Mouse (Mus musculus) stomach, embryonic 16.5 days (tissue): ENCODE data around the gene Vmn2r115. TPM values are rescaled to one million over a fixed set of nuclear protein-coding genes. Genes with fewer than 3 reads are reported as not detected.
"Not testable (repeated sequence)": the region's sequence is repeated elsewhere in the genome, so short reads cannot be mapped to it uniquely, and the experiment has no call there.

ENCODE experiments used
- ATAC-seq: fragments of 200-750 bp; cut with Nextera tagmentation; 2 replicates; pipeline ENCODE4 v1.8.0; 2017; ENCODE audit warnings: moderate number of reproducible peaks, moderate TSS enrichment; ENCODE audit not compliant: insufficient read depth, low FRiP score
- H3K27ac ChIP-seq: fragments of 300-500 bp; sonication (generic); 2 replicates; pipeline ENCODE4 v1.5.1; 2014; ENCODE audit warnings: low read length
- H3K27me3 ChIP-seq: fragments of 300-500 bp; sonication (generic); 2 replicates; pipeline ENCODE4 v1.6.1; 2014; ENCODE audit warnings: low read length, control low read depth, mixed read lengths; ENCODE audit not compliant: control insufficient read depth, insufficient read depth
- H3K36me3 ChIP-seq: fragments of 300-500 bp; sonication (generic); 2 replicates; pipeline ENCODE4 v1.6.1; 2014; ENCODE audit warnings: low read length; ENCODE audit not compliant: control insufficient read depth, insufficient read depth
- H3K4me1 ChIP-seq: fragments of 300-500 bp; sonication (generic); 2 replicates; pipeline ENCODE4 v1.6.1; 2014; ENCODE audit warnings: low read length, control low read depth, mixed read lengths; ENCODE audit not compliant: control insufficient read depth, insufficient read depth
- H3K4me2 ChIP-seq: fragments of 300-500 bp; sonication (generic); 2 replicates; pipeline ENCODE4 v1.6.1; 2014; ENCODE audit warnings: low read depth, low read length, mixed read lengths
- H3K4me3 ChIP-seq: fragments of 300-500 bp; sonication (generic); replicated peaks from 2 replicates; pipeline ENCODE4 v1.5.1; 2014; ENCODE audit warnings: mild to moderate bottlenecking, low read length
- H3K9ac ChIP-seq: fragments of 300-500 bp; sonication (generic); 2 replicates; pipeline ENCODE4 v1.6.1; 2014; ENCODE audit warnings: low read length
- H3K9me3 ChIP-seq: fragments of 300-500 bp; sonication (generic); replicated peaks from 2 replicates; pipeline ENCODE4 v1.6.1; 2016; ENCODE audit warnings: low read length, control low read depth; ENCODE audit not compliant: control insufficient read depth
- WGBS: fragments of 180-500 bp; shearing (Covaris S2); extraction: QIAGEN DNeasy Blood & Tissue Kit; methylation state at CpG from one replicate; pipeline ENCODE4 v1.1.7; 2014; 5-methylcytosine and 5-hydroxymethylcytosine counted together
- polyA plus RNA-seq: library from polyadenylated mRNA; unstranded; fragments of >200 nt; fragmentation: Nextera tagmentation; extraction: Ambion mirVana; gene quantifications from 2 replicates; pipeline ENCODE4 v1.2.1, GENCODE M21; 2015

The Vmn2r115 gene
- polyA plus RNA-seq = not detected in 2 replicates

GRCm38 (mm10) chr17:23343441-23343840 lies at the start of gene Vmn2r115:
Gene Vmn2r115 (plus strand): TSS chr17:23343741.
- H3K9ac ChIP-seq, H3K36me3 ChIP-seq, H3K27me3 ChIP-seq, H3K27ac ChIP-seq, ATAC-seq, H3K4me1 ChIP-seq, H3K4me2 ChIP-seq, H3K9me3 ChIP-seq, H3K4me3 ChIP-seq: not testable (repeated sequence)
- WGBS = 62% methylated on average over 2 of the region's 2 CpGs

DNA sequence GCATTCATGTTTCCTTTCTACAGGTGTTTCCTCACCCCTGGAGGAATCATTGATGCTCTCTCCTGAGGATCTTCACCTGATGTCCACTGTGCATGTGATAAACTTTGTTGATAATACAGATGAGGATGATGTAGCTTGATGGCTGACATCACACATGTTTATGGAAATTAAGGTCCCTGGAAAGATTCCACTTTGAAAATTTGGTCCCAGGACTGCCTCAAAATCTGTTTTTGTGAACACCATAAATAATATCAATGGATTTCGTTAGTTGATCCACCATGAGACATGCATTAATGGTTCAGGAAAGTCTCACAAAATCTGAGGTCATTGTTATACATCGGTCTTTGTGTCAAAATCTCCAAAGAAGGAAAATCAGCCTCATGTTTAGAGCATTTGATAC lies 31.1 kb upstream of the Vmn2r115 start, which contains the start of gene Vmn2r114:
Gene Vmn2r114 (minus strand): TSS at position 101 of the 400 bp plus-strand sequence.
- not testable (repeated sequence) for H3K36me3 ChIP-seq, H3K9me3 ChIP-seq, H3K27me3 ChIP-seq, H3K4me3 ChIP-seq, H3K9ac ChIP-seq, ATAC-seq, H3K4me1 ChIP-seq, H3K4me2 ChIP-seq, H3K27ac ChIP-seq
- 78% methylated on average over 2 of the region's 2 CpGs for WGBS

- no peak overlapping the region for H3K9ac ChIP-seq
Measured at GRCm38 (mm10) chr17:23330657-23331056, 12.9 kb upstream of the Vmn2r115 start.

DNA sequence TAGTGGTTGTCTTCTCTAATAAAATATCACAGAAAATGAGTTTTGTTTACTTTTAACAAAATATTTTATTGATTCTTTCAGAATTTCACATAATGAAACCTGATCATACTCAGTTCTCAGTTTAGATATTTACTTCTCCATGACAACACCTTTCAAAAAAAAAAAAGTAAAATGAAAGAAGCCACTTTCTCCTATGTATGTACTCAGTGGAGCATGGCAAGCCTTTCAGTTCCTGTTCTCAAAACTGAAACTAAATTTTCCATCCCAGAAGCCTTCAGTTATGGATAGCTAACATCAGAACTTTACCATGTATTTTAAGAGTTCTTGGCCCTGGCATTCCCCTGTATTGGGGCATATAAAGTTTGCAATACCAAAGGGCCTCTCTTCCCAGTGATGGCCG lies 8.1 kb downstream of the Vmn2r115 start:
- Histone ChIP-seq H3K4me3 (no peak overlapping the region), H3K27me3 (no peaks in the 10 kb centered on the region), H3K27ac (no peak overlapping the region), H3K9ac (no peak overlapping the region), H3K4me1 (no peaks in the 10 kb centered on the region), H3K36me3 (no peaks in the 10 kb centered on the region), H3K4me2 (no peak overlapping the region), H3K9me3 (no peaks in the 10 kb centered on the region)
- ATAC-seq = no peak
- 55% methylated on average over 1 of the region's 1 CpGs for WGBS

More at GRCm38 (mm10) chr17:23330657-23331056, 12.9 kb upstream of the Vmn2r115 start:
- H3K36me3 ChIP-seq = no peaks in the 10 kb centered on the region
- H3K9me3 ChIP-seq = no peaks in the 10 kb centered on the region
- no peak overlapping the region for H3K4me3 ChIP-seq
- no peaks in the 10 kb centered on the region for H3K4me1 ChIP-seq
- 79% methylated on average over 6 of the region's 6 CpGs for WGBS
- no peak overlapping the region for H3K27ac ChIP-seq
- H3K27me3 ChIP-seq = no peaks in the 10 kb centered on the region
- H3K4me2 ChIP-seq = no peak overlapping the region
- ATAC-seq = no peak

- H3K27ac ChIP-seq, H3K4me2 ChIP-seq, H3K4me3 ChIP-seq, H3K4me1 ChIP-seq, H3K9me3 ChIP-seq, H3K27me3 ChIP-seq, H3K9ac ChIP-seq, H3K36me3 ChIP-seq, ATAC-seq: not testable (repeated sequence)
Measured at GRCm38 (mm10) chr17:23384304-23384703, 40.8 kb downstream of the Vmn2r115 start, which contains the start of gene Vmn2r116. Gene Vmn2r116 (plus strand): TSS chr17:23384604.

Other genes starting within 250 kb of the Vmn2r115 start
- gene Zfp40, start 150.5 kb upstream of the Vmn2r115 start, polyA plus RNA-seq = 9.2 and 10.6 TPM in 2 replicates
- gene Vmn2r114, start 31.2 kb upstream of the Vmn2r115 start, polyA plus RNA-seq = not detected in 2 replicates
- not detected in 2 replicates for gene Vmn2r116, start 40.9 kb downstream of the Vmn2r115 start, polyA plus RNA-seq
- gene Vmn2r117, start 136.0 kb downstream of the Vmn2r115 start, polyA plus RNA-seq = not detected in 2 replicates
- 15.1 and 17.2 TPM in 2 replicates for gene Zfp213, start 220.5 kb downstream of the Vmn2r115 start, polyA plus RNA-seq